8 mouse cellular contexts compared by ENCODE assay signal in the genomic region with DNA sequence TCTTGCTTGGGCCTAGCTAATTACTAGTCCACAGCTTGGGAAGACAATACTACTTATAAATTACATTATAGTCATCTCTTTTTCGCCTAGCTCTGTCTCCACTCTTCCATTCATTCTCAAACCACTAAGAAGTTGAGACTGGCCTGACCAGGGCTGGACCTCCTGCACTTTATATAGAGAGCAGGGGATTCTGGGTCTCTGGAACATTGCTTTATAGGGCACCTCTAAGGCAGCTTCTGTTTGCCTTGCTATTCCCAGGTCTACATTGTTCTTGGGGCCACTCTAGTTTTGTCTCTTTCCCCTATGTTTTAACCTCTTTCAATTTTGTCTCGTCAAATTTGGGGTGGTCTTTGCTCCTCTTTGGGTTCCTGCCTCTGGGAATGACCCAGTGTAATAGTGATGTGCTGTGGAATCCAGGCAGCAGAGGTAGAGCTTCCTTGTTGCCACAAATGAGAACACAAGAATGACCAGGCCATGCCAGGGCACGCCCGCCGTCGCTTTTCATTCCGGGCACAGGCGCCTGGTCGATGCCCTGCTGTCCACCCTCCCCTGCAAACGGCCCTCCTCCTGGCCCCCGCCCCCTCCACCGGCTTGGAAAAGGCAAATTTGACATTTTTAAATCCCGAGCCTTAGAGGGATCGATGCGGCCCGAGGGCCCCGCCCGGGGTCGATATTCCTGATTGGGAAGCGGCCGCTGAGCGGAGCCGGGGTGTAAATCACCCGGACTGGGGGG. TPM values are rescaled to one million over a fixed set of nuclear protein-coding genes. Genes with fewer than 3 reads are reported as not detected.
A peak's percentile ranks its signal among the peaks of the same experiment; 100 is the strongest.
DNase-seq lines count a peak whose midpoint lies in the region; ATAC-seq lines count a peak whose summit lies in the region.

No protein-coding gene starts in this region.

- no peaks in the 10 kb centered on the region for H3K9me3 ChIP-seq in neural tube, embryonic 11.5 days (ENCODE audit: control insufficient read depth, low read length)
- no peaks in the 10 kb centered on the region for H3K9me3 ChIP-seq in liver, embryonic 11.5 days (ENCODE audit: control insufficient read depth, low read length)
- H3K9me3 ChIP-seq in stomach, embryonic 16.5 days (replicated peaks; ENCODE audit: control insufficient read depth, low read length) = no peaks in the 10 kb centered on the region

- ATAC-seq in neural tube, embryonic 11.5 days (ENCODE audit: insufficient read depth, low FRiP score, low TSS enrichment) = no peak
- no peak for ATAC-seq in liver, embryonic 11.5 days (replicated peaks; ENCODE audit: low FRiP score)
- ATAC-seq in stomach, embryonic 16.5 days (ENCODE audit: insufficient read depth, low FRiP score) = no peak
- no peak for ATAC-seq in megakaryocyte-erythroid progenitor cell, adult 5-6 weeks (replicated peaks; ENCODE audit: low FRiP score, low TSS enrichment, poor library complexity, severe bottlenecking)

- peak overlapping the region; percentile 3; the same call in 1 of the 2 replicates for H3K9ac ChIP-seq in neural tube, embryonic 11.5 days (ENCODE audit: low read length)
- no peak overlapping the region for H3K9ac ChIP-seq in liver, embryonic 11.5 days (ENCODE audit: low read depth, low read length)
- peak overlapping the region; percentile 59 for H3K9ac ChIP-seq in stomach, embryonic 16.5 days (ENCODE audit: low read length)

- DNase-seq in adrenal gland, postnatal 10 days = peak; percentile 14
- no peak for DNase-seq in adrenal gland, postnatal 36 days
- DNase-seq in neural tube, embryonic 11.5 days (ENCODE audit: low spot score) = no peak
- no peak for DNase-seq in neural tube, embryonic 10.5 days (ENCODE audit: extremely low spot score, low spot score)
- DNase-seq in liver, embryonic 11.5 days (ENCODE audit: low spot score) = no peak
- no peak for DNase-seq in cerebellum, adult 18-20 months

- WGBS in neural tube, embryonic 11.5 days = 0% methylated on average over 24 of the region's 24 CpGs
- 3% methylated on average over 24 of the region's 24 CpGs for WGBS in liver, embryonic 11.5 days
- WGBS in stomach, embryonic 16.5 days = 6% methylated on average over 24 of the region's 24 CpGs

- peak overlapping the region; percentile 32 for H3K4me3 ChIP-seq in neural tube, embryonic 11.5 days (ENCODE audit: low read depth, low read length)
- peak overlapping the region; percentile 45 for H3K4me3 ChIP-seq in liver, embryonic 11.5 days (ENCODE audit: low read depth, low read length)
- peak overlapping the region; percentile 41 for H3K4me3 ChIP-seq in stomach, embryonic 16.5 days (replicated peaks; ENCODE audit: low read length)

- peaks cover 41% of the 10 kb centered on the region for H3K4me1 ChIP-seq in neural tube, embryonic 11.5 days (ENCODE audit: control insufficient read depth, insufficient read depth, low read length)
- H3K4me1 ChIP-seq in liver, embryonic 11.5 days (replicated peaks; ENCODE audit: control insufficient read depth, insufficient read depth, low read length) = peaks cover 28% of the 10 kb centered on the region
- peaks cover 30% of the 10 kb centered on the region for H3K4me1 ChIP-seq in stomach, embryonic 16.5 days (ENCODE audit: control insufficient read depth, insufficient read depth, low read length)

- no peak overlapping the region for H3K27ac ChIP-seq in neural tube, embryonic 11.5 days (ENCODE audit: low read depth, low read length)
- H3K27ac ChIP-seq in liver, embryonic 11.5 days (ENCODE audit: low read depth, low read length) = no peak overlapping the region
- H3K27ac ChIP-seq in stomach, embryonic 16.5 days (ENCODE audit: low read length) = no peak overlapping the region

- no peaks in the 10 kb centered on the region for H3K36me3 ChIP-seq in neural tube, embryonic 11.5 days (ENCODE audit: control insufficient read depth, insufficient read depth, low read length)
- no peaks in the 10 kb centered on the region for H3K36me3 ChIP-seq in liver, embryonic 11.5 days (ENCODE audit: control insufficient read depth, insufficient read depth, low read length)
- H3K36me3 ChIP-seq in stomach, embryonic 16.5 days (ENCODE audit: control insufficient read depth, insufficient read depth, low read length) = no peaks in the 10 kb centered on the region

- peaks cover 66% of the 10 kb centered on the region for H3K27me3 ChIP-seq in neural tube, embryonic 11.5 days (ENCODE audit: control insufficient read depth, insufficient read depth, low read length)
- peaks cover 93% of the 10 kb centered on the region for H3K27me3 ChIP-seq in liver, embryonic 11.5 days (replicated peaks; ENCODE audit: control insufficient read depth, insufficient read depth, low read length)
- peaks cover 74% of the 10 kb centered on the region for H3K27me3 ChIP-seq in stomach, embryonic 16.5 days (ENCODE audit: control insufficient read depth, insufficient read depth, low read length)

- peak overlapping the region; percentile 43 for H3K4me2 ChIP-seq in neural tube, embryonic 11.5 days (ENCODE audit: low read depth)
- peak overlapping the region; percentile 62 for H3K4me2 ChIP-seq in liver, embryonic 11.5 days
- H3K4me2 ChIP-seq in stomach, embryonic 16.5 days (ENCODE audit: low read depth, low read length) = peak overlapping the region; percentile 66

RNA-seq across cellular contexts. Expression of a gene that starts 3.3 kb away (rescaled TPM):
- 10 to 100 TPM; 15.0 to 21.8 TPM for total RNA-seq in adrenal gland, postnatal 10 days (2021)
- total RNA-seq in adrenal gland, postnatal 36 days (2021) = 1 to 10 TPM; 1.6 to 3.4 TPM
- 0.19 and 0.41 TPM in 2 replicates for polyA plus RNA-seq in neural tube, embryonic 11.5 days (2014; fragmentation: Nextera tagmentation; extraction: Ambion mirVana)
- 17.1 and 19.8 TPM in 2 replicates for polyA plus RNA-seq in liver, embryonic 11.5 days (2014; fragmentation: Nextera tagmentation; extraction: Ambion mirVana)
- polyA plus RNA-seq in stomach, embryonic 16.5 days (2015; fragmentation: Nextera tagmentation; extraction: Ambion mirVana) = 14.1 TPM in 2 replicates
- not detected in 2 replicates for total RNA-seq in megakaryocyte-erythroid progenitor cell, adult 5-6 weeks (2014; fragmentation: Nextera tagmentation)
- total RNA-seq in megakaryocyte-erythroid progenitor cell, adult 5-6 weeks (2017) = not detected in 2 replicates

RNA-seq across cellular contexts. Expression of a gene that starts 8.6 kb away (rescaled TPM):
- total RNA-seq in adrenal gland, postnatal 10 days (2021) = under 1 TPM in 1 of 2 experiments, not detected in 1; 0.18 TPM
- total RNA-seq in adrenal gland, postnatal 36 days (2021) = not detected
- polyA plus RNA-seq in neural tube, embryonic 11.5 days (2014; fragmentation: Nextera tagmentation; extraction: Ambion mirVana) = 3.0 and 3.2 TPM in 2 replicates
- 0.25 TPM in 1 of 2 replicates, not detected in the other for polyA plus RNA-seq in liver, embryonic 11.5 days (2014; fragmentation: Nextera tagmentation; extraction: Ambion mirVana)
- polyA plus RNA-seq in stomach, embryonic 16.5 days (2015; fragmentation: Nextera tagmentation; extraction: Ambion mirVana) = not detected in 2 replicates
- total RNA-seq in megakaryocyte-erythroid progenitor cell, adult 5-6 weeks (2014; fragmentation: Nextera tagmentation) = not detected in 2 replicates
- total RNA-seq in megakaryocyte-erythroid progenitor cell, adult 5-6 weeks (2017) = not detected in 2 replicates

RNA-seq across cellular contexts. Expression of a gene that starts 21.9 kb away (rescaled TPM):
- total RNA-seq in adrenal gland, postnatal 10 days (2021) = 1 to 10 TPM; 8.2 to 9.8 TPM
- total RNA-seq in adrenal gland, postnatal 36 days (2021) = 1 to 10 TPM; 1.1 to 1.6 TPM
- polyA plus RNA-seq in neural tube, embryonic 11.5 days (2014; fragmentation: Nextera tagmentation; extraction: Ambion mirVana) = 23.3 and 25.9 TPM in 2 replicates
- polyA plus RNA-seq in liver, embryonic 11.5 days (2014; fragmentation: Nextera tagmentation; extraction: Ambion mirVana) = 26.5 and 27.8 TPM in 2 replicates
- polyA plus RNA-seq in stomach, embryonic 16.5 days (2015; fragmentation: Nextera tagmentation; extraction: Ambion mirVana) = 25.6 and 26.4 TPM in 2 replicates
- total RNA-seq in megakaryocyte-erythroid progenitor cell, adult 5-6 weeks (2014; fragmentation: Nextera tagmentation) = 25.0 and 40.8 TPM in 2 replicates
- total RNA-seq in megakaryocyte-erythroid progenitor cell, adult 5-6 weeks (2017) = 6.6 and 37.9 TPM in 2 replicates

RNA-seq across cellular contexts. Expression of a gene that starts 29.5 kb away (rescaled TPM):
- 10 to 100 TPM; 19.2 to 21.5 TPM for total RNA-seq in adrenal gland, postnatal 10 days (2021)
- total RNA-seq in adrenal gland, postnatal 36 days (2021) = 10 to 100 TPM; 15.3 to 17.7 TPM
- polyA plus RNA-seq in neural tube, embryonic 11.5 days (2014; fragmentation: Nextera tagmentation; extraction: Ambion mirVana) = 63.3 and 63.7 TPM in 2 replicates
- polyA plus RNA-seq in liver, embryonic 11.5 days (2014; fragmentation: Nextera tagmentation; extraction: Ambion mirVana) = 32.9 and 35.0 TPM in 2 replicates
- polyA plus RNA-seq in stomach, embryonic 16.5 days (2015; fragmentation: Nextera tagmentation; extraction: Ambion mirVana) = 18.3 and 20.2 TPM in 2 replicates
- total RNA-seq in megakaryocyte-erythroid progenitor cell, adult 5-6 weeks (2014; fragmentation: Nextera tagmentation) = not detected in 2 replicates
- 0.61 TPM in 1 of 2 replicates, not detected in the other for total RNA-seq in megakaryocyte-erythroid progenitor cell, adult 5-6 weeks (2017)

RNA-seq across cellular contexts. Expression of a gene that starts 41.3 kb away (rescaled TPM):
- total RNA-seq in adrenal gland, postnatal 10 days (2021) = 10 to 100 TPM; 24.0 to 59.0 TPM
- total RNA-seq in adrenal gland, postnatal 36 days (2021) = 1 to 10 TPM; 1.3 to 3.4 TPM
- polyA plus RNA-seq in neural tube, embryonic 11.5 days (2014; fragmentation: Nextera tagmentation; extraction: Ambion mirVana) = 38.7 and 54.0 TPM in 2 replicates
- 0.36 and 0.90 TPM in 2 replicates for polyA plus RNA-seq in liver, embryonic 11.5 days (2014; fragmentation: Nextera tagmentation; extraction: Ambion mirVana)
- polyA plus RNA-seq in stomach, embryonic 16.5 days (2015; fragmentation: Nextera tagmentation; extraction: Ambion mirVana) = 24.4 and 25.4 TPM in 2 replicates
- total RNA-seq in megakaryocyte-erythroid progenitor cell, adult 5-6 weeks (2014; fragmentation: Nextera tagmentation) = not detected in 2 replicates
- not detected in 2 replicates for total RNA-seq in megakaryocyte-erythroid progenitor cell, adult 5-6 weeks (2017)
